Mouse (Mus musculus): ENCODE measurements at regions not wholly inside any gene's neighbourhood (a gene's known extent, or its start where the extent isn't known, plus 50 kb on each side); places are given as distances from the start of the nearest gene placed in this dataset.

DNA sequence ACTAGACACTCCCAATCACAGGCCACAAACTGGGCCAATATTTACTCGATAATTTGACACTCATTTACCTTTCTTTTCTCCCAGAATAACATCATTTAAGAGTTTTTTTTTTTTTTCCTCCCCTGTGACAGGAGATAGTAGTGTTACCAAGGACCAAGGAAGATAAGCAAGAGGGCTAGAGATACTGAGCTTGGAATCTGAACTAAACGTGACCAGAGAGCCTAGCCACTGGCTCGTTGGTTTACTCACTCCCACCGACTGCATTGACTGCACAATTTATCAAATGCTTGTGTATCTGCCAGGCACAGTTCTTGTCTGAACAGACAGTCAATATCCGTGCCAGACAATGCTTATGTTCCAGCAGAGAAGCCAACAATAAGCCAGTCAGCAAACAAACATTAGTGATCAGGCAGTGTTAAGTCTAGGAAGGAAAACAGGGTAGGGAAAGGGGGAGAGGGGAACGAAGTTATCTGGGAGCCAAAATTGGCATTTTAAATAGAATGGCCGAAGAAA is 213.3 kb downstream of the Sox4 start:
- 19% methylated on average over 7 of the region's 7 CpGs for WGBS
- H3K9ac ChIP-seq: no peak overlapping the region

DNA sequence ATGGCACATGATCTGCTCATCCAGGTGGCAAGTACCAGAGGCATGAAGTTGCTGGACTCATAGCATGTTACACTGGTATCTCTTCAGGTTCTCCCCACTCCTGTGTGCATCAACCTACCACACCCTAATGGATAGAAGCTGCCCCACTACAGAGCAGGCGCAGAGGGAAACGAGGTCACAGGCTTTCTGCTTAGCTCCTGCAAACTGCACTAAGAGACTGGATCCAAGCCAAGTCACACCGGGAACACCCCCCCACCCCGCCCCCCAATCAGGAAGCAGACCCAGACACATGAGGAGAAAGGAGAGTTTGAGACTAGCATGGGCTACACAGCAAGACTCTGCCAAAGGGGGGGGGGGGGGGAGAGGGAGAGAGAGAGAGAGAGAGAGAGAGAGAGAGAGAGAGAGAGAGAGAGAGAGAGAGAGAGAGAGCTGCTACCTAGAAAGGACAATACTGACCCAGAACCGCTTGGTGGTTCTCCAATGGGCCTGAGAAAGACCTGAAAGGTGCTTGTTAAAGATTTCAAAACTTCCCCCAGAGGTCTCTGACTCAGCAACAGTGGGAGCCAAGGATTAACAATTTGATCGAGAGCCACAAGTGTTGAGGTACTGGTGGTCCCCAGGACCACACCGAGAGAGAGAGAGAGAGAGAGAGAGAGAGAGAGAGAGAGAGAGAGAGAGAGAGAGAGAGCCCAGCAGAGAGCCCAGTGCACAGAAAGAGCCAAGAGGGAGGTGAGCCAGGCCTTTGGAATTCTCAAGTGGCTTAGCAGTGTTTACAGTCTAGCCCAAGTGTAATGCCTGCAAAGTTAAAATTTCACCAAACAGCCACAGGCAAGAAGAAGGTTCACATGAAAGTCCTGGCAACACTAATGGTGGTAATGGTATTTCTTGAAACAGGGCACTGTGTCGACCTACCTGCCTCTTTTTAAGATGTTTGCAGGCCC is 215.1 kb downstream of the Sox4 start:
- 41% methylated on average over 8 of the region's 8 CpGs for WGBS
- ATAC-seq (replicated peaks; ENCODE audit: insufficient number of reproducible peaks, insufficient read depth, low FRiP score, low read depth): no peak
- no peak overlapping the region for H3K4me2 ChIP-seq

More for the DNA sequence above, 213.3 kb downstream of the Sox4 start:
- H3K4me3 ChIP-seq: no peak overlapping the region
- no peaks in the 10 kb centered on the region for H3K36me3 ChIP-seq
- peaks cover 17% of the 10 kb centered on the region for H3K4me1 ChIP-seq (replicated peaks)
- H3K4me2 ChIP-seq: no peak overlapping the region
- no peak for ATAC-seq (replicated peaks; ENCODE audit: insufficient number of reproducible peaks, insufficient read depth, low FRiP score, low read depth)
- H3K9me3 ChIP-seq (replicated peaks): no peaks in the 10 kb centered on the region
- H3K27me3 ChIP-seq: no peaks in the 10 kb centered on the region
- H3K27ac ChIP-seq: peak overlapping the region; percentile 8; the same call in 1 of the 2 replicates

DNA sequence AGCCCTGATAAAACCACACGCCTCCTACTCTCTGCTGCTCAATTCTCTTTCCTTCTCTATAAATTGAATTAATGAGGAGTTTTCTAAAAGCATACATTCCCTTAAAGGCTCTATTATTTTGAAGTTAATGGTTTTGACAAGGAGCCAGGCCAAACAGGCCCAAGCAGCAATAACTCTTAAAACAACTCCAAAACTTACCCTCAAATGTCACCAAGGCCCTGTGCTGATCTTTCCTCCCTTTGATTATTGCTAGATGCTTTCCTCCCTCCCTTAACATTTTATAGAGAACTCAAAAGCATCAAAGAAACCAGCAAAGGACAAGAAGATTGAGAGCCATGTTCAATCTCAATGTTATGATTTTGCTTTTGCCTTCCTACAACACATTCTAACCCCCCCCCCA is 221.0 kb downstream of the Sox4 start:
- ATAC-seq (replicated peaks; ENCODE audit: insufficient number of reproducible peaks, insufficient read depth, low FRiP score, low read depth): no peak
- Histone ChIP-seq H3K9me3 (replicated peaks) (no peaks in the 10 kb centered on the region), H3K36me3 (no peaks in the 10 kb centered on the region), H3K4me2 (no peak overlapping the region), H3K4me3 (no peak overlapping the region), H3K4me1 (replicated peaks) (no peaks in the 10 kb centered on the region), H3K27ac (no peak overlapping the region), H3K27me3 (no peaks in the 10 kb centered on the region), H3K9ac (no peak overlapping the region)
- WGBS: 77% methylated on average over 1 of the region's 1 CpGs

More for the DNA sequence above, 215.1 kb downstream of the Sox4 start:
- no peaks in the 10 kb centered on the region for H3K27me3 ChIP-seq
- H3K4me1 ChIP-seq (replicated peaks): peaks cover 17% of the 10 kb centered on the region
- H3K4me3 ChIP-seq: no peak overlapping the region
- peak overlapping the region; percentile 44; the same call in 1 of the 2 replicates for H3K27ac ChIP-seq
- no peaks in the 10 kb centered on the region for H3K36me3 ChIP-seq
- H3K9me3 ChIP-seq (replicated peaks): no peaks in the 10 kb centered on the region
- no peak overlapping the region for H3K9ac ChIP-seq

DNA sequence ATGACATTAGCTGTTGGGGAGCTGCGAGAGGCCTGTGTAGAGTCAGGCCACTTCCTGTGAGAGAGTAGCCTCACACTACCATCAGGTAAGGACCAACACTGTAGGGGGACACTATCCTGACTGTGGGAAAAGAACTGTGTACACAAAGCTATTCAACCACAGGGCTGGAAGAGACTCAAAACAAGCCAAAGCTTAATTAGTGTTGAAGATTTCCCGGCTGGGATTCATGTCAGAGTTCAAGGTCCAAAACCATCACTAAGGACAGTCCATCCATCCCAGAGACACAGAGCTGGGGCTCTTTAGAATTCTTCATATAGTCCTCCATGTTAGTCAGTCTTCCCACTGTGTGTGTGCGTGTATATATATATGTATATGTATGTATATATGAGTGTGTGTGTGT is 221.5 kb downstream of the Sox4 start:
- 78% methylated on average over 3 of the region's 3 CpGs for WGBS
- no peak overlapping the region for H3K9ac ChIP-seq

DNA sequence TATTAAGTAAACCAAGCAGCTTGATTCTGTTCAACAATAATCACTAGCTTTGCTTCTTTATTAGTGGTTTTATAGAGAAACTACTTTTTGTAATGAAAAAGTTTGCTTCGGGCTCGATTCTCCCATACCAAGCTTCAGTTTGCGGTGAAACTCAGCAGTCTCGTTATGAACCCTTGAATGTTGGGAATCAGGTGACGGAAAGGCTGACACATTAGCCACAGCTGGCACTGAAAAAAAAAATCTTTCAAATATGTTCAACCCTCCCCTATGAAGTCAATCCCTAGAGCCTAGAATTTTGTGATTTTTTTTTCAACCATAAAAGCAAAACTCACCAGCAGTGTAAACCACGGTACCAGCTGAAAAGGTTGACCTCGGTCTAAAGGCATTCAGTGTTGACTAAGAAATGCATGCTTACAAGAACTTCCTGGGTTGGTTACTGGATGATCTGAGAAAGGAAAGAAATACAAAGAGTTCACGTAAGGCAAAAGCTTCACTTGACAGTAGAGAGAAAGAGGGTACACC is 223.4 kb downstream of the Sox4 start:
- no peaks in the 10 kb centered on the region for H3K27me3 ChIP-seq
- WGBS: 80% methylated on average over 8 of the region's 8 CpGs
- no peak for ATAC-seq (replicated peaks; ENCODE audit: insufficient number of reproducible peaks, insufficient read depth, low FRiP score, low read depth)

More for the DNA sequence above, 221.5 kb downstream of the Sox4 start:
- no peak overlapping the region for H3K27ac ChIP-seq
- no peak for ATAC-seq (replicated peaks; ENCODE audit: insufficient number of reproducible peaks, insufficient read depth, low FRiP score, low read depth)
- H3K9me3 ChIP-seq (replicated peaks): no peaks in the 10 kb centered on the region
- H3K4me3 ChIP-seq: no peak overlapping the region
- H3K4me2 ChIP-seq: no peak overlapping the region
- H3K4me1 ChIP-seq (replicated peaks): no peaks in the 10 kb centered on the region
- no peaks in the 10 kb centered on the region for H3K27me3 ChIP-seq
- no peaks in the 10 kb centered on the region for H3K36me3 ChIP-seq

DNA sequence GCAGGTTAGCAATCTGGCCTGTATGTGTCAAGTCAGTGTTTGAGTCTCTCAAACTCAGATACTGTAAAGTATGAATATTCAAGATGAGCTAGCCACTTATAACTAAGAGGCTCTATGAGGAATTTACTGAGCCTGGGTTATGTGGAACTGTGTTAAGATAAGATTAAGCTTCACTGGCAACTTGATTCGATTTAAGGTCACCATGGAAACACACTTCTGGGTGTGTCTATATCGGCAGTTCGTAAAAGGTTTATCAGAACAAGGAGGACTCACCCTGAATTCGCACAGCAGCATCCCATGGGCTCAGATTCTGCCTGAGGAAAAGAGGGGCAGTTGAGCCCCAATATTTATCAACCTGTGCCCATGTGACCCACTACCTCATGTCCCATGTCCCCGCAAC is 224.7 kb downstream of the Sox4 start:
- no peak overlapping the region for H3K4me3 ChIP-seq
- no peaks in the 10 kb centered on the region for H3K9me3 ChIP-seq (replicated peaks)
- H3K4me2 ChIP-seq: no peak overlapping the region
- H3K27ac ChIP-seq: no peak overlapping the region
- no peaks in the 10 kb centered on the region for H3K36me3 ChIP-seq
- WGBS: 63% methylated on average over 5 of the region's 5 CpGs
- no peak overlapping the region for H3K9ac ChIP-seq
- no peaks in the 10 kb centered on the region for H3K27me3 ChIP-seq
- no peak for ATAC-seq (replicated peaks; ENCODE audit: insufficient number of reproducible peaks, insufficient read depth, low FRiP score, low read depth)
- H3K4me1 ChIP-seq (replicated peaks): no peaks in the 10 kb centered on the region

More for the DNA sequence above, 223.4 kb downstream of the Sox4 start:
- Histone ChIP-seq H3K36me3 (no peaks in the 10 kb centered on the region), H3K4me2 (no peak overlapping the region), H3K4me3 (no peak overlapping the region), H3K9me3 (replicated peaks) (no peaks in the 10 kb centered on the region), H3K4me1 (replicated peaks) (no peaks in the 10 kb centered on the region), H3K9ac (no peak overlapping the region), H3K27ac (no peak overlapping the region)

DNA sequence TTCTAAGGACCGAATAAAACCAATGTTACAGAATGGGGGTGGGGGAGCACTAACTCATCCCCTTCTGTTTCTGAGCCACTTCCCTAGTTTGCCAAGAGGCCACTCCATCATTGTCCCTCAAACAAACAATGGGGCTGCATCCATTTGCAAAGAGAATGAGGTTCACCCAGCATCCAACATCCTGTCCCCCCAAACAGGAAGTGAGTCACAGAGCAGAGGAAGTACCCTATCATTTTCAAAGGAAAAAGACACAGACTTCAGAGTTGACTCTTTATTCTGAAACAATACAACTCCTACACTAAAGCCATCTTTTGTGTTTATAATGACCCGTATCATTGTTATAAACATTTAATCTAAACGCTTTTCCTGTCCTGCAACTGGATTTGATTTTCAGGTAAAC is 229.2 kb downstream of the Sox4 start:
- Histone ChIP-seq H3K27ac (no peak overlapping the region), H3K36me3 (no peaks in the 10 kb centered on the region), H3K4me1 (replicated peaks) (peaks cover 26% of the 10 kb centered on the region), H3K4me2 (no peak overlapping the region), H3K9me3 (replicated peaks) (no peaks in the 10 kb centered on the region), H3K27me3 (no peaks in the 10 kb centered on the region), H3K9ac (no peak overlapping the region), H3K4me3 (no peak overlapping the region)
- ATAC-seq (replicated peaks; ENCODE audit: insufficient number of reproducible peaks, insufficient read depth, low FRiP score, low read depth): no peak
- 68% methylated on average over 3 of the region's 3 CpGs for WGBS

DNA sequence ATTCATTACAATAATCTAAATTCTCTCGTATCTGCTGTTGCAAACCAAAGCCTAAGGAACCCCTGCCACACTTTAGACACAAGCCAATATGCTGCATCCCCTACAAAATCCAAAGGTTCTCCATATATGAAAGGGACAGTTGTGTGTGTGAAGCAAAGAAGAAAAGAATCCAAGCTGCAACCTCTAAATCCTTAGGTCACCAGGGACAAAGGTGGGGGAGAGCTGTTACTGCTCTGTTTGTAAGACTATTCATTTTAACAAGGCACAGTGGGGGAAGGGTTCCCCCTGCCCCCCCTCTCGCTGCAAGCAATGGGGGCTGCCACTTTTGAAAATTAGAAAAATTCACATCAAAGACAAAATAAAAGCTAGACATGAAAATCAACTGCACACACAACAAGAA is 231.4 kb downstream of the Sox4 start:
- Histone ChIP-seq H3K27ac (no peak overlapping the region; the same call in 1 of the 2 replicates), H3K36me3 (no peaks in the 10 kb centered on the region), H3K9me3 (replicated peaks) (no peaks in the 10 kb centered on the region), H3K4me2 (no peak overlapping the region), H3K27me3 (no peaks in the 10 kb centered on the region), H3K4me3 (no peak overlapping the region), H3K9ac (no peak overlapping the region), H3K4me1 (replicated peaks) (peaks cover 47% of the 10 kb centered on the region)
- 88% methylated on average over 2 of the region's 2 CpGs for WGBS
- ATAC-seq (replicated peaks; ENCODE audit: insufficient number of reproducible peaks, insufficient read depth, low FRiP score, low read depth): no peak

DNA sequence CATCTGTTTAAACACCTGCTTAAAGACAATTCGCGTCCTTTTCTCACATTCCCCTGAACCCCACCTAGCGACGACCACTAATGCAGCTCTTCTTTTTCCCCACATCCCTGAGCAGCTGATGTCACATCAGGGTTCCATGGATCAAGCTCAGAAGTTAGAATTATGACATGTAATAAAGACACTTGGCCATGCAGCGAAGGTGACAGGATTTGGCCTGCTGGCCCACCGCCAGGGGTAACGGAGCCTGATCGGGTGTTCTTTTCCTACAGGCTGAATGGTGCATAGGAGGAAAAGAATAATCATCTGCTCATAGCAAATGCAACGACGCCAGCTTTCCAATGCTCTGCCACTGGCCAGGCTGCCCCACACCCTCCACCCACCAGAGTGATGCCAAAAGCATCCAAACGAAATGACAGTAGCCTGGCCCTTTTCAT is 231.9 kb downstream of the Sox4 start:
- Histone ChIP-seq H3K4me3 (no peak overlapping the region), H3K9ac (no peak overlapping the region), H3K4me1 (replicated peaks) (peaks cover 48% of the 10 kb centered on the region), H3K9me3 (replicated peaks) (no peaks in the 10 kb centered on the region), H3K27ac (no peak overlapping the region; the same call in 1 of the 2 replicates), H3K27me3 (no peaks in the 10 kb centered on the region), H3K36me3 (no peaks in the 10 kb centered on the region), H3K4me2 (no peak overlapping the region)
- WGBS: 69% methylated on average over 11 of the region's 11 CpGs
- no peak for ATAC-seq (replicated peaks; ENCODE audit: insufficient number of reproducible peaks, insufficient read depth, low FRiP score, low read depth)

DNA sequence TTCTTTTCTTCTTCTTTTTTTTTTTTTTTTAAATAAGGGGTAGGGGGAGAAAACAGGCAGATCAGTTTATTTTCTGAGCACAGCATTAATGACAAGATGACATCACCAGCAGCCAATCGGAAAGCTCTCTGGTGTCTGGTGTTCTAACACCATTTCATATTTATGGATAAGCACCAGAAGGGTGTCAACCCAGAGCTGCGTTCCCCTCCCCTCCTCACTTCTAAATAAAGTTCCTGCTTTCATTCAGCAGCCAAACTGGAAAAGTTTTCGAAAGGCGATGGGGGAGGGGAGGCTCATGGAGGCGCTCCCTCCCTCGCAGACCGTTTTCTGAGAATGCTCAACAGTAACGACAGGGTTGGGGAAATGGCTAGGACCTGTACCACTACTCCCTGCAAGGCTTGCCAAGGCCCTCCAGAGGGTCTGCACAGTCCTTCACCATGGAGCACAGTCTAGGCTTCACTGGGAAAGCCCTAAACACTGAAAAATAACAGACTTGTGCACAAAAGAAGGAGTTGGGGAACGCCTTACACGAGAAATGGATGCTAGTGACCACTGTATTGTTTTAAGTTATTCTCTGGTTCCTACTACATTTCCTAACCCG is 232.8 kb downstream of the Sox4 start:
- H3K9ac ChIP-seq: no peak overlapping the region
- no peaks in the 10 kb centered on the region for H3K27me3 ChIP-seq
- ATAC-seq (replicated peaks; ENCODE audit: insufficient number of reproducible peaks, insufficient read depth, low FRiP score, low read depth): 0 out of 2 replicates have a peak, but pooled peaks have one; percentile 10
- peaks cover 48% of the 10 kb centered on the region for H3K4me1 ChIP-seq (replicated peaks)
- no peaks in the 10 kb centered on the region for H3K9me3 ChIP-seq (replicated peaks)
- peak overlapping the region; percentile 36 for H3K4me2 ChIP-seq
- H3K27ac ChIP-seq: peak overlapping the region; percentile 49
- 28% methylated on average over 11 of the region's 11 CpGs for WGBS
- H3K4me3 ChIP-seq: peak overlapping the region; percentile 7; the same call in 1 of the 2 replicates
- H3K36me3 ChIP-seq: no peaks in the 10 kb centered on the region

DNA sequence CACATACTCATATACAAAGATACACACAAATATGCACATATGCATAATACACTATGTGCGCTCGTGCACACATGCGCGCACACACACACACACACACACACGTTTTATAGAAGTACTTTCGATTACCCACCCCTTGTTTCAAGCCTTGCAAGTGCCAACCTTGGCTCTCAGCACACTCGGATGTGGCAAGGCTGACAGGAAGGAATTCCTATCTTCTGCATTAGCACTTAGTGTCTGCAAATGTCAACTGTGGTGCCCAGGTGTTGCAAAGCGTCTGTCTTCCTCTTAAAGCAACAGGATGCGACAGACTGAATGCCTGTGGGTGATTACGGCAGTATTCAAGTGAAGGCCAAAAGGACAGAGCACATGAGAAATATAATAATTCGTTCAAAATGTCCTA is 233.3 kb downstream of the Sox4 start:
- WGBS: 59% methylated on average over 11 of the region's 11 CpGs
- no peak overlapping the region for H3K4me3 ChIP-seq
- H3K4me2 ChIP-seq: peak overlapping the region; percentile 36; the same call in 1 of the 2 replicates
- no peaks in the 10 kb centered on the region for H3K9me3 ChIP-seq (replicated peaks)
- H3K4me1 ChIP-seq (replicated peaks): peaks cover 48% of the 10 kb centered on the region
- no peak for ATAC-seq (replicated peaks; ENCODE audit: insufficient number of reproducible peaks, insufficient read depth, low FRiP score, low read depth)
- H3K27ac ChIP-seq: peak overlapping the region; percentile 49; the same call in 1 of the 2 replicates
- no peak overlapping the region for H3K9ac ChIP-seq
- no peaks in the 10 kb centered on the region for H3K36me3 ChIP-seq
- H3K27me3 ChIP-seq: no peaks in the 10 kb centered on the region

Measured in heart, embryonic 15.5 days (tissue).